Mouse (Mus musculus): ENCODE measurements around the gene Tdpoz1.
"Not testable (repeated sequence)": the region's sequence is repeated elsewhere in the genome, so short reads cannot be mapped to it uniquely, and the experiment has no call there.

Gene Tdpoz1

DNA sequence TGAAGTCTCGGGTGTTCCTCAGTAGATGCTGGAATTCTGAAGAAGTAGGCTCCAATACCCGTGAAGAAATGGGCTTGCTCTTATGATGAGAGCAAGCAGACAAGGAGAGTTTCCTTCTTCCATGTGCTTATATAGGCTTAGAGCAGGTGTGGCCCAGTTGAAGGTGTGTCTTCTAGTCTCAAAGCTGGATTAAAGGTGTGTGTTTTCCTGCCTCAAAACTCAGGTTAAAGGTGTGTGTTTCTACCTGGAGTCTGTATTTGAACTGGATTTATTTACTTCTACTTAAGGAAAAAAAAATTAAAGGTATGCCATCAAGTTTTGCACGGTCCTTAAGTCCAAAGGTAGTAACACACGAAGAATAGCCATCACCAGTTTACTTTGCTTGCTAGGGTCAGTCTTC, at the start of gene Tdpoz1:
Gene Tdpoz1, minus strand, starts transcription at position 101 of the 400 bp plus-strand sequence.
- in situ Hi-C loops (cut with MseI, MboI) = not testable (repeated sequence)

DNA sequence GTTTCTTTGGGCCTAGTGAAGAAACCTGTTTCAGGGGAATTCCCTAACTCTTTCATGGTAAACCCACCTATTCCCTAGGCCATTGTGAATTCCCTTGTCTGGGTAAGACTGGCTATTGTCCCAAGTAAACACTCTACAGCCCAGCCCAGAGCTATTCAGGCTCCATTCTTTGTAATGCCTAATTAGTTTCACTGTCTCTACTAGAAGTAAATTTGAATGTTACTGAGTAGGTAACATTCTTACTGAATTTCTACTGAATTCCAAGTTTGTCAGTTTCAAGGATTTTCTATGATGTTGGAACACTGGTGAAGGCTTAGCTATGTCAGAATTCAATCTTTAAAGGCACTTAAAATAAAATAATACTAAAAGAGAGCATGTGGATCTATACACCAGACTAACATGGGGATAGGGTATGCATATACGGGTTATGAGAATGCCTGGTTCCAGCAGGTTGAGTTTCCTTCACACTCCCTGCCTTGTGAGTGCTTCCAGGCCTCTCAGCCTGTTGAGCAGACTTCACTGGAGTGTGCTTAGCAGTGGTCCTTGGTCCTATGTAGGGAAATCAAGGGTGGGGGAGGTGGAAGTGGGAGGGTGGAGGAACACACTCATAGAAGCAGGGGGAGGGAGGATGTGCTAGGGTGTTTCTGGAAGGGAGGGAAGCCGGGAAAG, 33.0 kb upstream of the Tdpoz1 start:
- in situ Hi-C loops (cut with MseI, MboI) = not testable (repeated sequence)

- in situ Hi-C loops (cut with MseI, MboI) = not testable (repeated sequence)
Measured at GRCm38 (mm10) chr3:93692970-93693369, 16.9 kb upstream of the Tdpoz1 start, which contains the start of gene Gm37596. Gm37596 (minus strand) TSS chr3:93693070.

- in situ Hi-C loops (cut with MseI, MboI) = not testable (repeated sequence)
Measured at GRCm38 (mm10) chr3:93670805-93671503, 5.2 kb downstream of the Tdpoz1 start.

DNA sequence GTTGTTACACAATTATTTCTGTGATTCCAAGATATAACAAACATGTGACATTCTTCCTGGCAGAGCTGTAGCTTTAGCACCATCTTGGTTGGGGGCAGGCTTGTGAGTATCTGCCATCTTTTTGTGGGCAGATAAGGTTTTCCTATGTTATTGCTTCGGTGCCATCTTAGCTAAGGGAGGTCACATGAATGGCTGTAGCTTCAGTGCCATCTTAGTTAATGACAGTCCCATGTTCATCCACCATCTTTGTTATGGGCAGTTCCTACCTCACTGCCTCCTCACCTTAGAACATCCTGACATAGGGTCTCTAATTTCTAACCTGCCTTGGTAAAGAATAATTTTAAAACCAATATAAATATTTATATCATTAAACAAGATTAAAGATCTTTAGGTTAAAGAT, 21.9 kb downstream of the Tdpoz1 start:
- in situ Hi-C loops (cut with MseI, MboI) = no loop called here

- in situ Hi-C loops (cut with MseI, MboI) = no loop called here
Measured at GRCm38 (mm10) chr3:93652586-93652985, 23.5 kb downstream of the Tdpoz1 start, which contains the start of gene Tdpoz2. Tdpoz2 (minus strand) TSS chr3:93652686.

- in situ Hi-C loops (cut with MseI, MboI) = loop anchor here in 1 of 2 experiments (10.0 kb wide), 1 partner anchor 154 kb away; no protein-coding TSS in a partner anchor
Measured at GRCm38 (mm10) chr3:93630917-93631714, 45.0 kb downstream of the Tdpoz1 start.

Measured in mouse trophoblast stem cell (cell line).